Mouse (Mus musculus) testis, adult 2 months (tissue): ENCODE data around the gene Anxa5.

Experiments
- CTCF ChIP-seq: fragments of 200-500 bp; IDR thresholded peaks from 2 replicates; pipeline ENCODE4 v1.5.1; 2012; ENCODE audit warnings: low read depth, mild to moderate bottlenecking, inconsistent platforms, low read length, moderate library complexity; ENCODE audit not compliant: control insufficient read depth, insufficient read depth, insufficient replicate concordance
- POLR2A ChIP-seq: fragments of 200-500 bp; IDR thresholded peaks from 2 replicates; pipeline ENCODE4 v1.6.1; 2012; ENCODE audit warnings: low read depth, mild to moderate bottlenecking, inconsistent platforms, low read length, moderate library complexity; ENCODE audit not compliant: control insufficient read depth

DNA sequence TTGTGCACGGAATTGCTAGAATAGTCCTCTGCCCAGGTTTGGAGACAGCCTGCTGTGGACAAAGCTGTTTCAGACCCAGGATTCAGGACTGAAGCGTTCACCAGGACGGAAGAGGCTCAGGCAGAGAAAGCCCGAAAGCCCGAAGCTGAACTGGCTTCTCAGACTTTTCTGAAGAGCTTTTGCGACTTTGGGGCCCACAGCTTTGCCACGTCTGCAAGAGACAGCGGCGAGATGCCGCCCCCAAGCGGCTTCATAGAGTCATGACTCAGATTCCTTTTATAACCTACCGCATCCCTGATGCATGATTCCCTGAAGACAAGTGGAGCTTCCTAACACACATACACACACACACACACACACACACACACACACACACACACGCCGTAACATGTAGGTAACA lies 21.1 kb upstream of the Anxa5 start:
- peak; percentile 45; the same call in 1 of the 2 replicates for TF ChIP-seq CTCF
- TF ChIP-seq POLR2A, result no peak
